In the genomic region with DNA sequence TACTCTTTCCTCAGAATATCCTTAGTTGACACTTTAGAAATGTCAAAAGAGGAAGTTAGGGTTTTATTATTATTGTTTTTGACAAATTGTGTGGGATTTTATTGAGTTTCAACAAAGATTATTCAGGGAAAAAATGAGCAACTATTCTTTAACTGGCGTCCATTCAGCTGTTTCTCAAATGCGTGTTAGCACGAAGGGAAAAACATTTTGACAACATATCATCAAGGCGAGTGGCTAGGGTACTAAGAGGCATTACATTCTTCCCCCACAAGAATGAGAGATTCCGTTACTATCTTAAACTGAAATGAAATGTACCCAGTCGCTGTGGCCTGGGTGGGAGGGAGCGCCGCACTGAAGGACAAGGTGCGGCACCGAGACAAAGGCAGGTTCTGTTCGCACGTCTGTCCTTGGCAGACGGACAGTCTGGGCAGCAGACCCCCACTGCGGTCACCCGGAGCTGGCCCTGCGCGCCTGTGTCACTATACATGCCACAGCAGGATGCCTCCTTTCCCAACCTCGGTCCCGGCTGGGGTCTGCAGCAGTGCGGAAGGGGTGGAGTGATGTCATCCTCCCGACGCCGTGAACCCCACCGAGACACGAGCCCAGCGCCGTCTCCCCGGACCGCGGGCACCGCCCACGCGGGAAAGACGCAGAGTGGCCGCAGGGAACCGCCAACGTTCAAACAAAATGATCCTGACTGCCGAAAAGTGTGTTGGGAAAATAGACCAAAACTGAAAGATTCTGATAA, we compare ENCODE assay signal across 7 mouse cellular contexts. TPM values are rescaled to one million over a fixed set of nuclear protein-coding genes. Genes with fewer than 3 reads are reported as not detected.
DNase-seq lines count a peak whose midpoint lies in the region; ATAC-seq lines count a peak whose summit lies in the region.
"Not testable (repeated sequence)": the region's sequence is repeated elsewhere in the genome, so short reads cannot be mapped to it uniquely, and the experiment has no call there.

No protein-coding gene starts in this region.

- H3K36me3 ChIP-seq in intestine, embryonic 16.5 days (ENCODE audit: control insufficient read depth, insufficient read depth, low read length); limb, embryonic 11.5 days (ENCODE audit: control insufficient read depth, insufficient read depth, low read length): not testable (repeated sequence)

- H3K4me1 ChIP-seq in intestine, embryonic 16.5 days (ENCODE audit: control insufficient read depth, insufficient read depth, low read length); limb, embryonic 11.5 days (ENCODE audit: control insufficient read depth, insufficient read depth, low read length): not testable (repeated sequence)

- 1% methylated on average over 38 of the region's 38 CpGs for whole genome bisulfite sequencing in intestine, embryonic 16.5 days
- WGBS in limb, embryonic 11.5 days = 5% methylated on average over 37 of the region's 38 CpGs

- H3K4me2 ChIP-seq in intestine, embryonic 16.5 days (ENCODE audit: low read depth, low read length) = peak overlapping the region; percentile 52
- H3K4me2 ChIP-seq in limb, embryonic 11.5 days (ENCODE audit: low read depth, severe bottlenecking) = peak overlapping the region; percentile 47

- H3K9me3 ChIP-seq in intestine, embryonic 16.5 days (ENCODE audit: control insufficient read depth, low read length); limb, embryonic 11.5 days (ENCODE audit: control insufficient read depth, low read length): not testable (repeated sequence)

- peak; percentile 70 for DNase-seq in adrenal gland, adult 2 months
- DNase-seq in embryo, embryonic 9.5 days (ENCODE audit: extremely low spot score) = peak; percentile 5
- peak; percentile 97 for DNase-seq in heart, adult 11 months
- DNase-seq in limb, embryonic 11.5 days (ENCODE audit: low spot score) = peak; percentile 27
- peak; percentile 33 for DNase-seq in mesoderm, embryonic 11.5 days (ENCODE audit: low read depth, low spot score)
- peak; percentile 70 for DNase-seq in right cerebral cortex, postnatal 4 days

- not testable (repeated sequence) for H3K27ac ChIP-seq in intestine, embryonic 16.5 days (ENCODE audit: low read length); limb, embryonic 11.5 days (replicated peaks; ENCODE audit: low read depth, low read length)

- H3K27me3 ChIP-seq in intestine, embryonic 16.5 days (replicated peaks; ENCODE audit: control insufficient read depth, insufficient read depth, low read length); limb, embryonic 11.5 days (ENCODE audit: control insufficient read depth, insufficient read depth, low read length): not testable (repeated sequence)

- H3K4me3 ChIP-seq in intestine, embryonic 16.5 days (ENCODE audit: low read length) = peak overlapping the region; percentile 43
- H3K4me3 ChIP-seq in limb, embryonic 11.5 days (ENCODE audit: low read depth, low read length) = peak overlapping the region; percentile 27

- ATAC-seq in intestine, embryonic 16.5 days = peak; percentile 58
- ATAC-seq in limb, embryonic 11.5 days (ENCODE audit: insufficient number of reproducible peaks, low FRiP score, low TSS enrichment, low read depth) = not testable (repeated sequence)

- peak overlapping the region; percentile 43; the same call in 1 of the 2 replicates for H3K9ac ChIP-seq in intestine, embryonic 16.5 days (ENCODE audit: low read depth, low read length)
- H3K9ac ChIP-seq in limb, embryonic 11.5 days (ENCODE audit: low read length) = not testable (repeated sequence)

RNA-seq across cellular contexts. Expression of a gene that starts 0.7 kb away (rescaled TPM):
- total RNA-seq in adrenal gland, adult 2 months (2021) = 1 to 10 TPM; 2.2 to 3.4 TPM
- 2.2 and 2.4 TPM in 2 replicates for polyA plus RNA-seq in adrenal gland, adult 2 months (2012; rRNA removed)
- 14.9 and 15.3 TPM in 2 replicates for polyA plus RNA-seq in intestine, embryonic 16.5 days (2015; fragmentation: Nextera tagmentation; extraction: Ambion mirVana)
- 20.8 and 25.6 TPM in 2 replicates for polyA plus RNA-seq in limb, embryonic 11.5 days (2014; fragmentation: Nextera tagmentation; extraction: Ambion mirVana)

RNA-seq across cellular contexts. Expression of a gene that starts 59.9 kb away (rescaled TPM):
- 10 to 100 TPM; 11.4 to 12.1 TPM for total RNA-seq in adrenal gland, adult 2 months (2021)
- polyA plus RNA-seq in adrenal gland, adult 2 months (2012; rRNA removed) = 10.4 and 12.7 TPM in 2 replicates
- 20.7 and 22.1 TPM in 2 replicates for polyA plus RNA-seq in intestine, embryonic 16.5 days (2015; fragmentation: Nextera tagmentation; extraction: Ambion mirVana)
- 25.5 and 28.5 TPM in 2 replicates for polyA plus RNA-seq in limb, embryonic 11.5 days (2014; fragmentation: Nextera tagmentation; extraction: Ambion mirVana)

Comparison
In these comparisons a context has a peak if more than half of its experiments do, and no peak if none do; other contexts are left out.
1. DNase-seq: peak in every context shown above with its lines; median percentile 97 in heart, adult 11 months; 70 in adrenal gland, adult 2 months; 70 in right cerebral cortex, postnatal 4 days; 33 in mesoderm, embryonic 11.5 days; 27 in limb, embryonic 11.5 days; 5 in embryo, embryonic 9.5 days.